Mouse (Mus musculus) hindbrain, embryonic 13.5 days (tissue): ENCODE measurements around the gene Tardbp. TPM values are rescaled to one million over a fixed set of nuclear protein-coding genes. Genes with fewer than 3 reads are reported as not detected.

Experiments
- ATAC-seq: fragments of 200-750 bp; cut with Nextera tagmentation; 2 replicates; pipeline ENCODE4 v1.8.0; 2017; ENCODE audit warnings: moderate TSS enrichment; ENCODE audit not compliant: low FRiP score
- H3K27ac ChIP-seq: fragments of 300-500 bp; sonication (generic); 2 replicates; pipeline ENCODE4 v1.5.1; 2015; ENCODE audit warnings: inconsistent platforms, mild to moderate bottlenecking, moderate library complexity
- H3K27me3 ChIP-seq: fragments of 300-500 bp; sonication (generic); 2 replicates; pipeline ENCODE4 v1.6.1; 2015; ENCODE audit warnings: mild to moderate bottlenecking, inconsistent platforms
- H3K36me3 ChIP-seq: fragments of 300-500 bp; sonication (generic); 2 replicates; pipeline ENCODE4 v1.6.1; 2015; ENCODE audit warnings: mild to moderate bottlenecking, inconsistent platforms
- H3K4me1 ChIP-seq: fragments of 300-500 bp; sonication (generic); replicated peaks from 2 replicates; pipeline ENCODE4 v1.6.1; 2015; ENCODE audit warnings: inconsistent platforms
- H3K4me2 ChIP-seq: fragments of 300-500 bp; sonication (generic); 2 replicates; pipeline ENCODE4 v1.6.1; 2015; ENCODE audit warnings: inconsistent platforms, mild to moderate bottlenecking, moderate library complexity
- H3K4me3 ChIP-seq: fragments of 300-500 bp; sonication (generic); 2 replicates; pipeline ENCODE4 v1.5.1; 2015; ENCODE audit warnings: mild to moderate bottlenecking, inconsistent platforms
- H3K9ac ChIP-seq: fragments of 300-500 bp; sonication (generic); 2 replicates; pipeline ENCODE4 v1.6.1; 2015; ENCODE audit warnings: mild to moderate bottlenecking, inconsistent platforms
- H3K9me3 ChIP-seq: fragments of 300-500 bp; sonication (generic); 2 replicates; pipeline ENCODE4 v1.6.1; 2016; ENCODE audit warnings: inconsistent platforms
- WGBS: fragments of 180-500 bp; shearing (Covaris S2); methylation state at CpG from one replicate; pipeline ENCODE4 v1.1.7; 2015; 5-methylcytosine and 5-hydroxymethylcytosine counted together
- polyA plus RNA-seq: library from polyadenylated mRNA; unstranded; fragments of >200 nt; fragmentation: Nextera tagmentation; extraction: Ambion mirVana; gene quantifications from 2 replicates; pipeline ENCODE4 v1.2.1, GENCODE M21; 2015

The Tardbp gene
- polyA plus RNA-seq, 1 experiment from 2014 or later, result 238 TPM

- no peak overlapping the region for H3K9ac ChIP-seq
- peaks cover 3% of the 10 kb centered on the region; the same call in 1 of the 2 replicates for H3K4me1 ChIP-seq
- no peaks in the 10 kb centered on the region for H3K9me3 ChIP-seq
- H3K36me3 ChIP-seq, result peaks cover 10% of the 10 kb centered on the region
- no peaks in the 10 kb centered on the region for H3K27me3 ChIP-seq
- H3K4me3 ChIP-seq, result no peak overlapping the region
- no peak overlapping the region for H3K4me2 ChIP-seq
- H3K27ac ChIP-seq, result no peak overlapping the region
- ATAC-seq, result no peak
- 22% methylated on average over 5 of the region's 5 CpGs for WGBS
Observed at GRCm38 (mm10) chr4:148607758-148608157, 19.1 kb downstream of the Tardbp start.

GRCm38 (mm10) chr4:148604541-148605165, 22.2 kb downstream of the Tardbp start:
- H3K27ac ChIP-seq, result no peak overlapping the region
- H3K9me3 ChIP-seq, result no peaks in the 10 kb centered on the region
- ATAC-seq, result 0 out of 2 replicates have a peak, but pooled peaks have one; percentile 46
- H3K4me1 ChIP-seq, result no peaks in the 10 kb centered on the region
- H3K9ac ChIP-seq, result no peak overlapping the region
- H3K4me3 ChIP-seq, result no peak overlapping the region
- H3K27me3 ChIP-seq, result no peaks in the 10 kb centered on the region
- 98% methylated on average over 3 of the region's 3 CpGs for WGBS
- H3K36me3 ChIP-seq, result peaks cover 5% of the 10 kb centered on the region
- no peak overlapping the region for H3K4me2 ChIP-seq

GRCm38 (mm10) chr4:148604141-148604540, 22.7 kb downstream of the Tardbp start:
- Histone ChIP-seq H3K4me1 (no peaks in the 10 kb centered on the region), H3K4me2 (no peak overlapping the region), H3K36me3 (peaks cover 6% of the 10 kb centered on the region), H3K9ac (no peak overlapping the region), H3K27me3 (no peaks in the 10 kb centered on the region), H3K9me3 (no peaks in the 10 kb centered on the region), H3K4me3 (no peak overlapping the region), H3K27ac (no peak overlapping the region)
- no peak for ATAC-seq
- WGBS, result 73% methylated on average over 7 of the region's 7 CpGs

- WGBS, result 68% methylated on average over 10 of the region's 10 CpGs
- H3K9me3 ChIP-seq, result no peaks in the 10 kb centered on the region
- H3K27ac ChIP-seq, result no peak overlapping the region
- no peaks in the 10 kb centered on the region for H3K4me1 ChIP-seq
- H3K4me2 ChIP-seq, result no peak overlapping the region
- H3K36me3 ChIP-seq, result peaks cover 12% of the 10 kb centered on the region
- no peak for ATAC-seq
- no peak overlapping the region for H3K9ac ChIP-seq
- H3K4me3 ChIP-seq, result no peak overlapping the region
- no peaks in the 10 kb centered on the region for H3K27me3 ChIP-seq
Observed at GRCm38 (mm10) chr4:148603376-148604139, 23.3 kb downstream of the Tardbp start.

GRCm38 (mm10) chr4:148602357-148603120, 24.3 kb downstream of the Tardbp start, which contains the start of gene Masp2:
Gene Masp2 (plus strand): TSS chr4:148602554.
- Histone ChIP-seq H3K4me1 (no peaks in the 10 kb centered on the region), H3K36me3 (peaks cover 20% of the 10 kb centered on the region), H3K4me3 (no peak within 1 kb of the TSS), H3K9me3 (no peaks in the 10 kb centered on the region), H3K27ac (no peak within 1 kb of the TSS), H3K27me3 (no peaks in the 10 kb centered on the region), H3K4me2 (no peak within 1 kb of the TSS), H3K9ac (no peak within 1 kb of the TSS)
- ATAC-seq, result no peak
- WGBS, result 92% methylated on average over 14 of the region's 14 CpGs

- H3K9me3 ChIP-seq, result no peaks in the 10 kb centered on the region
- WGBS, result 84% methylated on average over 4 of the region's 4 CpGs
- H3K27me3 ChIP-seq, result no peaks in the 10 kb centered on the region
- no peak overlapping the region for H3K4me3 ChIP-seq
- no peak for ATAC-seq
- no peak overlapping the region for H3K27ac ChIP-seq
- H3K4me2 ChIP-seq, result no peak overlapping the region
- peaks cover 21% of the 10 kb centered on the region for H3K36me3 ChIP-seq
- H3K9ac ChIP-seq, result no peak overlapping the region
- no peaks in the 10 kb centered on the region for H3K4me1 ChIP-seq
Observed at GRCm38 (mm10) chr4:148601871-148602270, 24.9 kb downstream of the Tardbp start.

GRCm38 (mm10) chr4:148600316-148600715, 26.5 kb downstream of the Tardbp start:
- H3K4me1 ChIP-seq, result no peaks in the 10 kb centered on the region
- H3K4me3 ChIP-seq, result no peak overlapping the region
- 90% methylated on average over 4 of the region's 4 CpGs for WGBS
- H3K27ac ChIP-seq, result no peak overlapping the region
- no peak overlapping the region for H3K9ac ChIP-seq
- H3K27me3 ChIP-seq, result no peaks in the 10 kb centered on the region
- no peak for ATAC-seq
- H3K9me3 ChIP-seq, result no peaks in the 10 kb centered on the region
- H3K36me3 ChIP-seq, result peaks cover 36% of the 10 kb centered on the region
- no peak overlapping the region for H3K4me2 ChIP-seq

- WGBS, result 95% methylated on average over 12 of the region's 12 CpGs
- H3K36me3 ChIP-seq, result peaks cover 51% of the 10 kb centered on the region
Observed at GRCm38 (mm10) chr4:148598826-148599225, 28.0 kb downstream of the Tardbp start.

GRCm38 (mm10) chr4:148596731-148597130, 30.1 kb downstream of the Tardbp start:
- no peaks in the 10 kb centered on the region for H3K27me3 ChIP-seq
- 97% methylated on average over 3 of the region's 3 CpGs for WGBS

More at GRCm38 (mm10) chr4:148598826-148599225, 28.0 kb downstream of the Tardbp start:
- Histone ChIP-seq H3K4me1 (no peaks in the 10 kb centered on the region), H3K9ac (no peak overlapping the region), H3K27ac (no peak overlapping the region), H3K27me3 (no peaks in the 10 kb centered on the region), H3K4me3 (no peak overlapping the region), H3K4me2 (no peak overlapping the region), H3K9me3 (no peaks in the 10 kb centered on the region)
- no peak for ATAC-seq

GRCm38 (mm10) chr4:148595916-148596315, 30.9 kb downstream of the Tardbp start:
- H3K9ac ChIP-seq, result no peak overlapping the region
- WGBS, result 83% methylated on average over 6 of the region's 6 CpGs
- H3K27ac ChIP-seq, result no peak overlapping the region
- H3K36me3 ChIP-seq, result peaks cover 59% of the 10 kb centered on the region
- ATAC-seq, result no peak
- H3K4me3 ChIP-seq, result no peak overlapping the region
- no peak overlapping the region for H3K4me2 ChIP-seq
- no peaks in the 10 kb centered on the region for H3K9me3 ChIP-seq
- no peaks in the 10 kb centered on the region for H3K27me3 ChIP-seq
- H3K4me1 ChIP-seq, result peaks cover 13% of the 10 kb centered on the region

More at GRCm38 (mm10) chr4:148596731-148597130, 30.1 kb downstream of the Tardbp start:
- Histone ChIP-seq H3K4me3 (no peak overlapping the region), H3K4me1 (peaks cover 13% of the 10 kb centered on the region), H3K4me2 (no peak overlapping the region), H3K27ac (no peak overlapping the region), H3K36me3 (peaks cover 59% of the 10 kb centered on the region), H3K9me3 (no peaks in the 10 kb centered on the region), H3K9ac (no peak overlapping the region)
- no peak for ATAC-seq

GRCm38 (mm10) chr4:148593996-148594395, 32.8 kb downstream of the Tardbp start:
- WGBS, result 93% methylated on average over 11 of the region's 11 CpGs

More at GRCm38 (mm10) chr4:148593996-148594395, 32.8 kb downstream of the Tardbp start:
- Histone ChIP-seq H3K4me3 (no peak overlapping the region), H3K9me3 (no peaks in the 10 kb centered on the region), H3K4me2 (no peak overlapping the region), H3K36me3 (peaks cover 57% of the 10 kb centered on the region), H3K27me3 (no peaks in the 10 kb centered on the region), H3K9ac (no peak overlapping the region), H3K27ac (no peak overlapping the region), H3K4me1 (peaks cover 18% of the 10 kb centered on the region)
- ATAC-seq, result no peak
